Mouse (Mus musculus): ENCODE measurements at regions not wholly inside any gene's neighbourhood (a gene's known extent, or its start where the extent isn't known, plus 50 kb on each side); places are given as distances from the start of the nearest gene placed in this dataset.

GRCm38 (mm10) chr14:24652591-24652990 lies 165.7 kb downstream of the Rps24 start:
- DNase-seq (no peak), ATAC-seq (no peak)
- Histone ChIP-seq H3K4me2 (ENCODE audit: low read depth) (no peak overlapping the region), H3K9ac (no peak overlapping the region), H3K27me3 (ENCODE audit: insufficient read depth, low read length) (no peaks in the 10 kb centered on the region), H3K4me1 (ENCODE audit: insufficient read depth) (peaks cover 10% of the 10 kb centered on the region), H3K36me3 (ENCODE audit: insufficient read depth) (no peaks in the 10 kb centered on the region), H3K27ac (ENCODE audit: low read depth, low read length) (no peak overlapping the region), H3K4me3 (ENCODE audit: low read depth, low read length) (no peak overlapping the region), H3K9me3 (ENCODE audit: low read length) (no peaks in the 10 kb centered on the region)
- no peak for TF ChIP-seq CTCF (IDR thresholded peaks at IDR 0.05; ENCODE audit: low read depth)
- WGBS = 34% methylated on average over 2 of the region's 2 CpGs

GRCm38 (mm10) chr14:24655580-24655979 lies 168.7 kb downstream of the Rps24 start:
- Histone ChIP-seq H3K27me3 (ENCODE audit: insufficient read depth, low read length) (no peaks in the 10 kb centered on the region), H3K4me3 (ENCODE audit: low read depth, low read length) (no peak overlapping the region), H3K4me1 (ENCODE audit: insufficient read depth) (peaks cover 7% of the 10 kb centered on the region; the same call in 1 of the 2 replicates), H3K9me3 (ENCODE audit: low read length) (no peaks in the 10 kb centered on the region), H3K4me2 (ENCODE audit: low read depth) (no peak overlapping the region), H3K36me3 (ENCODE audit: insufficient read depth) (no peaks in the 10 kb centered on the region), H3K9ac (no peak overlapping the region), H3K27ac (ENCODE audit: low read depth, low read length) (no peak overlapping the region)
- no peak for TF ChIP-seq CTCF (IDR thresholded peaks at IDR 0.05; ENCODE audit: low read depth)
- WGBS = 58% methylated on average over 9 of the region's 9 CpGs
- peak; percentile 66 for ATAC-seq
- no peak for DNase-seq

- H3K27ac ChIP-seq (ENCODE audit: low read depth, low read length) = no peak overlapping the region
- no peak overlapping the region for H3K4me3 ChIP-seq (ENCODE audit: low read depth, low read length)
- H3K4me2 ChIP-seq (ENCODE audit: low read depth) = no peak overlapping the region
- no peak for ATAC-seq
- no peaks in the 10 kb centered on the region for H3K4me1 ChIP-seq (ENCODE audit: insufficient read depth)
- no peak overlapping the region for H3K9ac ChIP-seq
- DNase-seq = no peak
- 63% methylated on average over 2 of the region's 2 CpGs for WGBS
- H3K9me3 ChIP-seq (ENCODE audit: low read length) = no peaks in the 10 kb centered on the region
- TF ChIP-seq CTCF (IDR thresholded peaks at IDR 0.05; ENCODE audit: low read depth) = no peak
- no peaks in the 10 kb centered on the region for H3K36me3 ChIP-seq (ENCODE audit: insufficient read depth)
- no peaks in the 10 kb centered on the region for H3K27me3 ChIP-seq (ENCODE audit: insufficient read depth, low read length)
Observed at GRCm38 (mm10) chr14:24661797-24662196, 174.9 kb downstream of the Rps24 start.

GRCm38 (mm10) chr14:24665210-24665609 lies 178.3 kb downstream of the Rps24 start:
- no peak for ATAC-seq
- Histone ChIP-seq H3K27me3 (ENCODE audit: insufficient read depth, low read length) (no peaks in the 10 kb centered on the region), H3K9me3 (ENCODE audit: low read length) (no peaks in the 10 kb centered on the region), H3K27ac (ENCODE audit: low read depth, low read length) (no peak overlapping the region), H3K4me3 (ENCODE audit: low read depth, low read length) (no peak overlapping the region), H3K9ac (no peak overlapping the region), H3K4me2 (ENCODE audit: low read depth) (no peak overlapping the region), H3K4me1 (ENCODE audit: insufficient read depth) (no peaks in the 10 kb centered on the region), H3K36me3 (ENCODE audit: insufficient read depth) (no peaks in the 10 kb centered on the region)
- TF ChIP-seq CTCF (IDR thresholded peaks at IDR 0.05; ENCODE audit: low read depth) = no peak
- DNase-seq = no peak
- whole genome bisulfite sequencing = 52% methylated on average over 4 of the region's 4 CpGs

All from forebrain, postnatal 0 days (tissue).